Mouse (Mus musculus) liver, embryonic 14.5 days (tissue): Measurements from ENCODE around the gene Gm17268.

Source experiments
- CTCF ChIP-seq: IDR thresholded peaks from 2 replicates; pipeline ENCODE4 v1.5.1; 2016; ENCODE audit warnings: antibody characterized with exemption, low read depth, control low read depth
- EP300 ChIP-seq: IDR thresholded peaks from 2 replicates; pipeline ENCODE4 v1.6.1; 2016; ENCODE audit warnings: antibody characterized with exemption, low read depth

GRCm38 (mm10) chr11:82000581-82000980 is 37.8 kb downstream of the Gm17268 start:
- no peak for TF ChIP-seq CTCF
- no peak for TF ChIP-seq EP300
